ENCODE assay signal across 9 mouse cellular contexts in the genomic region with DNA sequence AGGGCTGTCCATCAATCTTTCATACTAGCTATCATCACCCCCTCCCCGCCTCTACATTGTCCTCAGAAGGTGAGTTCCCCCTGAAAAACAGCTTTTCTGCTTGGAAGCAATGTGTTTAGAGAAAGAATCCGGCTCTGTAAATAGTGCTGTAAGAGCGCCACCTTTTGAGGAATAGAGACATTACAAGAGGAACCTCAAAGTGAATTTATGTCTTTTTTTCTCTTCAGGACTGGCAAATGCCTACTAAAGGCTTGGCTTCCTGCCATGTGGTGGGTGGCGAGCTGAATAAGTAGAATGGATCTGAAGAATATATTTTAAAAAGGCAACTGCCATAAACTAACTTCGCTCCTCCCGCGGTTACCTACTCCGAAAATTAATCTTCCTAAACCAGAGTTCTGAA. TPM values are rescaled to one million over a fixed set of nuclear protein-coding genes. Genes with fewer than 3 reads are reported as not detected.
DNase-seq lines count a peak whose midpoint lies in the region; ATAC-seq lines count a peak whose summit lies in the region.
"Had no signal": no experiment of that assay in that cellular context is flagged by ENCODE, and none has a peak within 500 bp of the region (broad histone marks: within the 10 kb centered on the region; RNA-seq: fewer than 3 reads in every experiment).

No protein-coding gene starts in this region.

- ATAC-seq in midbrain, embryonic 11.5 days (ENCODE audit: low FRiP score), result no peak
- no peak for ATAC-seq in midbrain, embryonic 16.5 days
- 0 out of 2 replicates have a peak, but pooled peaks have one; percentile 40 for ATAC-seq in megakaryocyte, adult 5-6 weeks (ENCODE audit: poor library complexity, severe bottlenecking)

- 44% methylated on average over 8 of the region's 8 CpGs for WGBS in midbrain, embryonic 11.5 days
- WGBS in midbrain, embryonic 16.5 days, result 33% methylated on average over 8 of the region's 8 CpGs

- H3K4me2 ChIP-seq in midbrain, embryonic 11.5 days, result no peak overlapping the region
- no peak overlapping the region for H3K4me2 ChIP-seq in midbrain, embryonic 16.5 days (ENCODE audit: low read length)
- H3K4me2 ChIP-seq: heart, embryonic 13.5 days had no signal

- H3K9me3 ChIP-seq in midbrain, embryonic 11.5 days (ENCODE audit: control insufficient read depth, low read length), result no peaks in the 10 kb centered on the region
- H3K9me3 ChIP-seq in midbrain, embryonic 16.5 days (replicated peaks; ENCODE audit: control insufficient read depth, low read length, poor library complexity, severe bottlenecking), result no peaks in the 10 kb centered on the region
- H3K9me3 ChIP-seq: heart, embryonic 13.5 days had no signal

- DNase-seq in adrenal gland, postnatal 10 days, result peak; percentile 26
- no peak for DNase-seq in adrenal gland, adult 18-20 months (ENCODE audit: low spot score in 2 of 2)
- peak; percentile 95 for DNase-seq in midbrain, embryonic 11.5 days (ENCODE audit: low spot score, missing footprints)
- peak; percentile 24 to 51 for DNase-seq in cerebellum, postnatal 36 days
- peak; percentile 21 to 43 for DNase-seq in kidney, postnatal 4 days
- DNase-seq in spleen, adult 18-20 months, result no peak

- H3K27ac ChIP-seq in midbrain, embryonic 11.5 days (ENCODE audit: low read depth, low read length), result no peak overlapping the region
- no peak overlapping the region for H3K27ac ChIP-seq in midbrain, embryonic 16.5 days (ENCODE audit: low read length)
- H3K27ac ChIP-seq: heart, embryonic 13.5 days had no signal

- H3K36me3 ChIP-seq in midbrain, embryonic 11.5 days (ENCODE audit: control insufficient read depth, insufficient read depth, low read length), result no peaks in the 10 kb centered on the region
- H3K36me3 ChIP-seq in midbrain, embryonic 16.5 days (ENCODE audit: control insufficient read depth, insufficient read depth, low read length), result no peaks in the 10 kb centered on the region
- H3K36me3 ChIP-seq: heart, embryonic 13.5 days had no signal

- H3K4me3 ChIP-seq in midbrain, embryonic 11.5 days (ENCODE audit: low read depth, low read length), result no peak overlapping the region
- H3K4me3 ChIP-seq in midbrain, embryonic 16.5 days (ENCODE audit: low read depth, low read length), result no peak overlapping the region
- H3K4me3 ChIP-seq: heart, embryonic 13.5 days had no signal

- H3K4me1 ChIP-seq in midbrain, embryonic 11.5 days (ENCODE audit: control insufficient read depth, insufficient read depth, low read length), result no peaks in the 10 kb centered on the region
- peaks cover 34% of the 10 kb centered on the region for H3K4me1 ChIP-seq in midbrain, embryonic 16.5 days (ENCODE audit: control insufficient read depth, insufficient read depth, low read length)
- H3K4me1 ChIP-seq: heart, embryonic 13.5 days had no signal

- peaks cover 18% of the 10 kb centered on the region; the same call in 1 of the 2 replicates for H3K27me3 ChIP-seq in midbrain, embryonic 11.5 days (ENCODE audit: control insufficient read depth, insufficient read depth, low read length)
- peaks cover 6% of the 10 kb centered on the region for H3K27me3 ChIP-seq in midbrain, embryonic 16.5 days (ENCODE audit: control insufficient read depth, insufficient read depth, low read depth, low read length)

- H3K9ac ChIP-seq in midbrain, embryonic 11.5 days (ENCODE audit: low read length), result no peak overlapping the region
- H3K9ac ChIP-seq in midbrain, embryonic 16.5 days (ENCODE audit: low read depth, low read length), result no peak overlapping the region
- H3K9ac ChIP-seq: heart, embryonic 13.5 days had no signal

RNA-seq across cellular contexts. Expression of a gene that starts 6.9 kb away (rescaled TPM):
- total RNA-seq in adrenal gland, postnatal 10 days (2021), result 1 to 10 TPM; 1.2 to 1.5 TPM
- total RNA-seq in adrenal gland, adult 18-20 months (2021), result 1 to 10 TPM in 1 of 2 experiments, under 1 TPM in 1; 0.83 to 1.1 TPM
- 12.7 TPM in 2 replicates for polyA plus RNA-seq in midbrain, embryonic 11.5 days (2014; fragmentation: Nextera tagmentation; extraction: Ambion mirVana)
- polyA plus RNA-seq in midbrain, embryonic 16.5 days (2015; fragmentation: Nextera tagmentation; extraction: Ambion mirVana), result 118 and 146 TPM in 2 replicates
- not detected in 2 replicates for total RNA-seq in megakaryocyte, adult 5-6 weeks (2015)
- total RNA-seq in megakaryocyte, adult 5-6 weeks (2017), result not detected in 2 replicates

RNA-seq across cellular contexts. Expression of a gene that starts 8.4 kb away (rescaled TPM):
- total RNA-seq in adrenal gland, postnatal 10 days (2021), result 10 to 100 TPM; 43.2 to 54.1 TPM
- 10 to 100 TPM; 38.1 to 41.2 TPM for total RNA-seq in adrenal gland, adult 18-20 months (2021)
- 44.4 and 49.4 TPM in 2 replicates for polyA plus RNA-seq in midbrain, embryonic 11.5 days (2014; fragmentation: Nextera tagmentation; extraction: Ambion mirVana)
- polyA plus RNA-seq in midbrain, embryonic 16.5 days (2015; fragmentation: Nextera tagmentation; extraction: Ambion mirVana), result 60.2 and 63.5 TPM in 2 replicates
- total RNA-seq in megakaryocyte, adult 5-6 weeks (2015), result 29.8 and 34.5 TPM in 2 replicates
- total RNA-seq in megakaryocyte, adult 5-6 weeks (2017), result 30.0 and 31.4 TPM in 2 replicates

RNA-seq across cellular contexts. Expression of a gene that starts 21.5 kb away (rescaled TPM):
- not detected for total RNA-seq in adrenal gland, postnatal 10 days (2021)
- total RNA-seq in adrenal gland, adult 18-20 months (2021), result not detected
- not detected in 2 replicates for polyA plus RNA-seq in midbrain, embryonic 11.5 days (2014; fragmentation: Nextera tagmentation; extraction: Ambion mirVana)
- not detected in 2 replicates for polyA plus RNA-seq in midbrain, embryonic 16.5 days (2015; fragmentation: Nextera tagmentation; extraction: Ambion mirVana)
- total RNA-seq in megakaryocyte, adult 5-6 weeks (2015), result not detected in 2 replicates
- total RNA-seq in megakaryocyte, adult 5-6 weeks (2017), result not detected in 2 replicates
- polyA plus RNA-seq: heart, embryonic 13.5 days had no signal

RNA-seq across cellular contexts. Expression of a gene that starts 47.0 kb away (rescaled TPM):
- total RNA-seq in adrenal gland, postnatal 10 days (2021), result not detected
- not detected for total RNA-seq in adrenal gland, adult 18-20 months (2021)
- not detected in 2 replicates for polyA plus RNA-seq in midbrain, embryonic 11.5 days (2014; fragmentation: Nextera tagmentation; extraction: Ambion mirVana)
- not detected in 2 replicates for polyA plus RNA-seq in midbrain, embryonic 16.5 days (2015; fragmentation: Nextera tagmentation; extraction: Ambion mirVana)
- total RNA-seq in megakaryocyte, adult 5-6 weeks (2015), result not detected in 2 replicates
- total RNA-seq in megakaryocyte, adult 5-6 weeks (2017), result not detected in 2 replicates
- polyA plus RNA-seq: heart, embryonic 13.5 days had no signal

RNA-seq across cellular contexts. Expression of a gene that starts 47.0 kb away (rescaled TPM):
- total RNA-seq in adrenal gland, postnatal 10 days (2021), result not detected
- not detected for total RNA-seq in adrenal gland, adult 18-20 months (2021)
- not detected in 2 replicates for polyA plus RNA-seq in midbrain, embryonic 11.5 days (2014; fragmentation: Nextera tagmentation; extraction: Ambion mirVana)
- polyA plus RNA-seq in midbrain, embryonic 16.5 days (2015; fragmentation: Nextera tagmentation; extraction: Ambion mirVana), result 0.16 and 0.20 TPM in 2 replicates
- not detected in 2 replicates for total RNA-seq in megakaryocyte, adult 5-6 weeks (2015)
- total RNA-seq in megakaryocyte, adult 5-6 weeks (2017), result not detected in 2 replicates
- polyA plus RNA-seq: heart, embryonic 13.5 days had no signal

Comparison
In these comparisons a context has a peak if more than half of its experiments do, and no peak if none do; other contexts are left out.
1. DNase-seq: peak in adrenal gland, postnatal 10 days (single experiment), midbrain, embryonic 11.5 days (single experiment), cerebellum, postnatal 36 days (2 of 2) and kidney, postnatal 4 days (2 of 2); none in adrenal gland, adult 18-20 months (0 of 2) and spleen, adult 18-20 months (0 of 2).